Mouse (Mus musculus): Measurements from ENCODE around the gene Egr4.

The Egr4 gene

GRCm38 (mm10) chr6:85513531-85513910 is at the start of gene Egr4:
TSS of gene Egr4 (minus strand) at chr6:85513589.
- DNase-seq (ENCODE audit: low read depth, low spot score): peak; percentile 97

- DNase-seq (ENCODE audit: low read depth, low spot score): no peak
These were observed 49.0 kb upstream of the Egr4 start for GRCm38 (mm10) chr6:85562374-85562773.

- no peak for DNase-seq (ENCODE audit: low read depth, low spot score)
These were observed 34.3 kb upstream of the Egr4 start for GRCm38 (mm10) chr6:85547642-85548041.

GRCm38 (mm10) chr6:85544251-85544881 is 31.0 kb upstream of the Egr4 start:
- peak; percentile 95 for DNase-seq (ENCODE audit: low read depth, low spot score)

- peak; percentile 80 for DNase-seq (ENCODE audit: low read depth, low spot score)
These were observed 30.2 kb upstream of the Egr4 start for GRCm38 (mm10) chr6:85543351-85544175.

GRCm38 (mm10) chr6:85522825-85523224 is 9.4 kb upstream of the Egr4 start:
- peak; percentile 72 for DNase-seq (ENCODE audit: low read depth, low spot score)

- no peak for DNase-seq (ENCODE audit: low read depth, low spot score)
These were observed 8.6 kb upstream of the Egr4 start for GRCm38 (mm10) chr6:85522026-85522425.

GRCm38 (mm10) chr6:85518091-85518693 is 4.8 kb upstream of the Egr4 start:
- DNase-seq (ENCODE audit: low read depth, low spot score): peak; percentile 82

GRCm38 (mm10) chr6:85515941-85516340 is 2.6 kb upstream of the Egr4 start:
- peak; percentile 97 for DNase-seq (ENCODE audit: low read depth, low spot score)

GRCm38 (mm10) chr6:85512577-85513530 is 535 bp downstream of the Egr4 start:
- peak; percentile 46 for DNase-seq (ENCODE audit: low read depth, low spot score)

- no peak for DNase-seq (ENCODE audit: low read depth, low spot score)
These were observed 1.3 kb downstream of the Egr4 start for GRCm38 (mm10) chr6:85512056-85512440.

GRCm38 (mm10) chr6:85511286-85512055 is 1.9 kb downstream of the Egr4 start:
- peak; percentile 42 for DNase-seq (ENCODE audit: low read depth, low spot score)

- DNase-seq (ENCODE audit: low read depth, low spot score): peak; percentile 91
These were observed 2.9 kb downstream of the Egr4 start for GRCm38 (mm10) chr6:85510476-85510875.

- DNase-seq (ENCODE audit: low read depth, low spot score): peak; percentile 64
These were observed 4.8 kb downstream of the Egr4 start for GRCm38 (mm10) chr6:85508602-85509001.

GRCm38 (mm10) chr6:85504908-85505307 is 8.5 kb downstream of the Egr4 start:
- peak; percentile 43 for DNase-seq (ENCODE audit: low read depth, low spot score)

GRCm38 (mm10) chr6:85502911-85503250 is 10.5 kb downstream of the Egr4 start, which contains the start of gene Fbxo41:
TSS of gene Fbxo41 (minus strand) at chr6:85502994.
- peak; percentile 91 for DNase-seq (ENCODE audit: low read depth, low spot score)

GRCm38 (mm10) chr6:85502103-85502910 is 11.1 kb downstream of the Egr4 start:
- DNase-seq (ENCODE audit: low read depth, low spot score): peak; percentile 53

GRCm38 (mm10) chr6:85501571-85502102 is 11.8 kb downstream of the Egr4 start:
- DNase-seq (ENCODE audit: low read depth, low spot score): peak; percentile 68

GRCm38 (mm10) chr6:85500416-85500815 is 13.0 kb downstream of the Egr4 start:
- peak; percentile 73 for DNase-seq (ENCODE audit: low read depth, low spot score)

- no peak for DNase-seq (ENCODE audit: low read depth, low spot score)
These were observed 15.2 kb downstream of the Egr4 start for GRCm38 (mm10) chr6:85498147-85498546.
